Comparison of ENCODE assay signal across 9 mouse cellular contexts in genomic region chr5:28460556-28461350, GRCm38 (mm10). TPM values are rescaled to one million over a fixed set of nuclear protein-coding genes. Genes with fewer than 3 reads are reported as not detected.
DNase-seq lines count a peak whose midpoint lies in the region; ATAC-seq and TF ChIP-seq lines count a peak whose summit lies in the region.
"Had no signal": no experiment of that assay in that cellular context is flagged by ENCODE, and none has a peak within 500 bp of the region (broad histone marks: within the 10 kb centered on the region; RNA-seq: fewer than 3 reads in every experiment).

No protein-coding gene starts in this region.

- no peaks in the 10 kb centered on the region for H3K9me3 ChIP-seq in midbrain, embryonic 10.5 days (replicated peaks)
- no peaks in the 10 kb centered on the region for H3K9me3 ChIP-seq in midbrain, postnatal 0 days (ENCODE audit: low read length)
- H3K9me3 ChIP-seq in forebrain, embryonic 12.5 days: no peaks in the 10 kb centered on the region
- no peaks in the 10 kb centered on the region for H3K9me3 ChIP-seq in lung, embryonic 16.5 days (ENCODE audit: control insufficient read depth, low read length)
- H3K9me3 ChIP-seq in stomach, postnatal 0 days (ENCODE audit: control insufficient read depth, low read length): no peaks in the 10 kb centered on the region

- DNase-seq in midbrain, embryonic 10.5 days (ENCODE audit: low spot score): peak; percentile 52
- DNase-seq in midbrain, postnatal 0 days (ENCODE audit: low spot score): no peak
- DNase-seq in stomach, postnatal 0 days (ENCODE audit: low spot score): peak; percentile 37

- 0 out of 2 replicates have a peak, but pooled peaks cover 8% of the 10 kb centered on the region for H3K36me3 ChIP-seq in midbrain, embryonic 10.5 days
- no peaks in the 10 kb centered on the region for H3K36me3 ChIP-seq in midbrain, postnatal 0 days (ENCODE audit: insufficient read depth, low read length)
- no peaks in the 10 kb centered on the region for H3K36me3 ChIP-seq in forebrain, embryonic 12.5 days (replicated peaks)
- H3K36me3 ChIP-seq in lung, embryonic 16.5 days (ENCODE audit: control insufficient read depth, insufficient read depth, low read length): no peaks in the 10 kb centered on the region
- no peaks in the 10 kb centered on the region for H3K36me3 ChIP-seq in stomach, postnatal 0 days (ENCODE audit: control insufficient read depth, insufficient read depth, low read length)

- H3K4me3 ChIP-seq in midbrain, embryonic 10.5 days: peak overlapping the region; percentile 74
- no peak overlapping the region for H3K4me3 ChIP-seq in midbrain, postnatal 0 days (ENCODE audit: low read depth, low read length)
- H3K4me3 ChIP-seq in forebrain, embryonic 12.5 days (replicated peaks): peak overlapping the region; percentile 44; the same call in 1 of the 2 replicates
- H3K4me3 ChIP-seq in lung, embryonic 16.5 days (ENCODE audit: low read length): peak overlapping the region; percentile 63
- no peak overlapping the region for H3K4me3 ChIP-seq in stomach, postnatal 0 days (ENCODE audit: low read depth, low read length)

- no peak overlapping the region for H3K9ac ChIP-seq in midbrain, postnatal 0 days (replicated peaks; ENCODE audit: low read length, poor library complexity, severe bottlenecking)
- H3K9ac ChIP-seq in forebrain, embryonic 12.5 days: no peak overlapping the region
- peak overlapping the region; percentile 41 for H3K9ac ChIP-seq in lung, embryonic 16.5 days (ENCODE audit: low read length)
- no peak overlapping the region for H3K9ac ChIP-seq in stomach, postnatal 0 days (ENCODE audit: low read length)
- H3K9ac ChIP-seq: liver, embryonic 14.5 days had no signal

- no peak for TF ChIP-seq EP300 in stomach, postnatal 0 days (optimal IDR thresholded peaks at IDR 0.05)

- H3K27me3 ChIP-seq in midbrain, embryonic 10.5 days (ENCODE audit: low read depth, poor library complexity, severe bottlenecking): peaks cover 100% of the 10 kb centered on the region
- peaks cover 74% of the 10 kb centered on the region for H3K27me3 ChIP-seq in midbrain, postnatal 0 days (ENCODE audit: insufficient read depth, low read length)
- peaks cover 96% of the 10 kb centered on the region for H3K27me3 ChIP-seq in forebrain, embryonic 12.5 days
- H3K27me3 ChIP-seq in lung, embryonic 16.5 days (ENCODE audit: control insufficient read depth, insufficient read depth, low read depth, low read length): peaks cover 94% of the 10 kb centered on the region
- peaks cover 13% of the 10 kb centered on the region; the same call in 1 of the 2 replicates for H3K27me3 ChIP-seq in stomach, postnatal 0 days (ENCODE audit: control insufficient read depth, insufficient read depth, low read length)

- no peak for TF ChIP-seq CTCF in midbrain, postnatal 0 days (IDR thresholded peaks at IDR 0.05)
- TF ChIP-seq CTCF in stomach, postnatal 0 days (IDR thresholded peaks at IDR 0.05; ENCODE audit: low read depth): no peak

- no peak overlapping the region for H3K4me2 ChIP-seq in midbrain, postnatal 0 days (ENCODE audit: low read depth, low read length, poor library complexity, severe bottlenecking)
- peak overlapping the region; percentile 64 for H3K4me2 ChIP-seq in forebrain, embryonic 12.5 days
- peak overlapping the region; percentile 65 for H3K4me2 ChIP-seq in lung, embryonic 16.5 days (ENCODE audit: low read depth, low read length)
- H3K4me2 ChIP-seq in stomach, postnatal 0 days (replicated peaks; ENCODE audit: low read depth): no peak overlapping the region

- ATAC-seq in midbrain, postnatal 0 days (ENCODE audit: low FRiP score): no peak
- no peak for ATAC-seq in forebrain, embryonic 12.5 days (ENCODE audit: low FRiP score)
- no peak for ATAC-seq in lung, embryonic 16.5 days (ENCODE audit: low read depth)
- no peak for ATAC-seq in stomach, postnatal 0 days (ENCODE audit: low FRiP score, low TSS enrichment)
- ATAC-seq in monocyte, adult 5-6 weeks (replicated peaks; ENCODE audit: insufficient number of reproducible peaks, low FRiP score, low TSS enrichment, poor library complexity, severe bottlenecking): no peak
- no peak for ATAC-seq in activated CD4-positive, CD25-positive, alpha-beta regulatory T cell, adult 4 months

- peak overlapping the region; percentile 88 for H3K27ac ChIP-seq in midbrain, embryonic 10.5 days (replicated peaks)
- H3K27ac ChIP-seq in midbrain, postnatal 0 days (ENCODE audit: low read depth, low read length): no peak overlapping the region
- 0 out of 2 replicates have a peak overlapping the region, but pooled peaks have one; percentile 56 for H3K27ac ChIP-seq in forebrain, embryonic 12.5 days
- H3K27ac ChIP-seq in lung, embryonic 16.5 days (ENCODE audit: low read length): peak overlapping the region; percentile 96
- H3K27ac ChIP-seq in stomach, postnatal 0 days (replicated peaks): no peak overlapping the region
- H3K27ac ChIP-seq: liver, embryonic 14.5 days had no signal

- H3K4me1 ChIP-seq in midbrain, embryonic 10.5 days: peaks cover 88% of the 10 kb centered on the region
- peaks cover 8% of the 10 kb centered on the region; the same call in 1 of the 2 replicates for H3K4me1 ChIP-seq in midbrain, postnatal 0 days (ENCODE audit: insufficient read depth, low read length)
- H3K4me1 ChIP-seq in forebrain, embryonic 12.5 days: peaks cover 70% of the 10 kb centered on the region
- H3K4me1 ChIP-seq in lung, embryonic 16.5 days (replicated peaks; ENCODE audit: control insufficient read depth, insufficient read depth, low read length): peaks cover 20% of the 10 kb centered on the region
- H3K4me1 ChIP-seq in stomach, postnatal 0 days (replicated peaks; ENCODE audit: control insufficient read depth, insufficient read depth): 0 out of 2 replicates have a peak, but pooled peaks cover 2% of the 10 kb centered on the region

- WGBS in midbrain, embryonic 10.5 days: under 1% methylated on average over 17 of the region's 17 CpGs
- 6% methylated on average over 17 of the region's 17 CpGs for WGBS in midbrain, postnatal 0 days
- WGBS in forebrain, embryonic 12.5 days: under 1% methylated on average over 17 of the region's 17 CpGs
- 1% methylated on average over 17 of the region's 17 CpGs for WGBS in lung, embryonic 16.5 days
- WGBS in stomach, postnatal 0 days: 9% methylated on average over 17 of the region's 17 CpGs

RNA-seq across cellular contexts. Expression of gene Shh, which starts 6.3 kb away (rescaled TPM):
- 7.2 and 7.3 TPM in 2 replicates for polyA plus RNA-seq in midbrain, embryonic 10.5 days (2016; fragmentation: Nextera tagmentation; extraction: Ambion mirVana)
- 1.4 and 3.2 TPM in 2 replicates for total RNA-seq in midbrain, postnatal 0 days (2014; rRNA removed)
- polyA plus RNA-seq in midbrain, postnatal 0 days (2015; fragmentation: Nextera tagmentation; extraction: Ambion mirVana): 0.83 and 0.86 TPM in 2 replicates
- 2.7 and 4.2 TPM in 2 replicates for polyA plus RNA-seq in forebrain, embryonic 12.5 days (2016; fragmentation: Nextera tagmentation; extraction: Ambion mirVana)
- polyA plus RNA-seq in lung, embryonic 16.5 days (2015; fragmentation: Nextera tagmentation; extraction: Ambion mirVana): 9.7 and 10.8 TPM in 2 replicates
- 4.6 and 5.5 TPM in 2 replicates for polyA plus RNA-seq in stomach, postnatal 0 days (2015; fragmentation: Nextera tagmentation; extraction: Ambion mirVana)
- not detected in 3 replicates for total RNA-seq in monocyte, adult 5-6 weeks (2017)
- polyA plus RNA-seq in activated CD4-positive, CD25-positive, alpha-beta regulatory T cell, adult 4 months (2017; shearing (Covaris generic)): not detected
- total RNA-seq: heart, adult 8-10 months had no signal

Comparison
In these comparisons a context has a peak if more than half of its experiments do, and no peak if none do; other contexts are left out.
1. H3K27ac ChIP-seq: peak in midbrain, embryonic 10.5 days (single experiment), forebrain, embryonic 12.5 days (single experiment) and lung, embryonic 16.5 days (single experiment); none in midbrain, postnatal 0 days (single experiment) and stomach, postnatal 0 days (single experiment).
2. H3K4me3 ChIP-seq: peak in midbrain, embryonic 10.5 days (single experiment), forebrain, embryonic 12.5 days (single experiment) and lung, embryonic 16.5 days (single experiment); none in midbrain, postnatal 0 days (single experiment) and stomach, postnatal 0 days (single experiment).
3. H3K4me2 ChIP-seq: peak in forebrain, embryonic 12.5 days (single experiment) and lung, embryonic 16.5 days (single experiment); none in midbrain, postnatal 0 days (single experiment) and stomach, postnatal 0 days (single experiment).